Mouse (Mus musculus) liver, adult 2 months (tissue): ENCODE measurements at regions not wholly inside any gene's neighbourhood (a gene's known extent, or its start where the extent isn't known, plus 50 kb on each side); places are given as distances from the start of the nearest gene placed in this dataset.

Experiments used
- CTCF ChIP-seq: fragments of 200-500 bp; IDR thresholded peaks from 2 replicates; pipeline ENCODE4 v1.5.1; 2011; ENCODE audit warnings: low read depth, low read length, control low read depth
- POLR2A ChIP-seq: fragments of 200-500 bp; IDR thresholded peaks from 2 replicates; pipeline ENCODE4 v1.6.1; 2011; ENCODE audit warnings: low read length, control low read depth; ENCODE audit not compliant: insufficient read depth; ENCODE audit errors: extremely low read depth

DNA sequence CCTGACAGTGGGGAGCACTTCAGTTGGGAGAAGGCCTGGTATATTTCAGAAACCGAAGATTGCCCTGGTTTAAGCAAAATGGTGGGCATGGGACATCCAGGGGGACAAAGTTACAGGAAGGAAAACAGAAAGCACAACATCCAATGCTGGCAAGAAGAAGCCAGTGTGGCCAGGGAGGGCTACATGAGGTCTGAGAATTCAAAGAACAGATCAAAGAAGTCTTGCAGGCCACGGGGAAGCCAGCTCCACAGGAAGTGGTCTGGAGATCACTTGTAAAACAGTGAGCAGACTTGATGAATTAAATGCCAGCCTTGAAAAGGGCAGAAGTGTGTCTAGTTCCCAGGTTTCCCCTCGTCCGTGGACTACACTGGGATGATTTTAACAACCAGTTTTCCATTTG lies 120.4 kb upstream of the Mad2l1 start:
- TF ChIP-seq CTCF (no peak), POLR2A (no peak)
